Comparison of ENCODE assay signal across 8 mouse cellular contexts in genomic region chr8:88012177-88012825, GRCm38 (mm10). TPM values are rescaled to one million over a fixed set of nuclear protein-coding genes. Genes with fewer than 3 reads are reported as not detected.
DNase-seq lines count a peak whose midpoint lies in the region; ATAC-seq and TF ChIP-seq lines count a peak whose summit lies in the region.

No protein-coding gene starts in this region.

- TF ChIP-seq EP300 in stomach, postnatal 0 days (optimal IDR thresholded peaks at IDR 0.05), result no peak

- 0 out of 2 replicates have a peak overlapping the region, but pooled peaks have one; percentile 13 for H3K27ac ChIP-seq in hindbrain, postnatal 0 days
- H3K27ac ChIP-seq in stomach, postnatal 0 days (replicated peaks), result no peak overlapping the region
- no peak overlapping the region for H3K27ac ChIP-seq in left cerebral cortex, adult 2 months

- H3K36me3 ChIP-seq in hindbrain, postnatal 0 days (ENCODE audit: insufficient read depth, low read length), result no peaks in the 10 kb centered on the region
- no peaks in the 10 kb centered on the region for H3K36me3 ChIP-seq in stomach, postnatal 0 days (ENCODE audit: control insufficient read depth, insufficient read depth, low read length)

- no peaks in the 10 kb centered on the region for H3K4me1 ChIP-seq in hindbrain, postnatal 0 days (ENCODE audit: insufficient read depth, low read length)
- no peaks in the 10 kb centered on the region for H3K4me1 ChIP-seq in stomach, postnatal 0 days (replicated peaks; ENCODE audit: control insufficient read depth, insufficient read depth)

- H3K4me2 ChIP-seq in hindbrain, postnatal 0 days (ENCODE audit: low read depth, low read length), result no peak overlapping the region
- no peak overlapping the region for H3K4me2 ChIP-seq in stomach, postnatal 0 days (replicated peaks; ENCODE audit: low read depth)

- H3K9ac ChIP-seq in hindbrain, postnatal 0 days (replicated peaks; ENCODE audit: low read length), result no peak overlapping the region
- no peak overlapping the region for H3K9ac ChIP-seq in stomach, postnatal 0 days (ENCODE audit: low read length)

- TF ChIP-seq CTCF in hindbrain, postnatal 0 days (IDR thresholded peaks at IDR 0.05; ENCODE audit: low read depth), result no peak
- TF ChIP-seq CTCF in stomach, postnatal 0 days (IDR thresholded peaks at IDR 0.05; ENCODE audit: low read depth), result no peak
- no peak for TF ChIP-seq CTCF in left cerebral cortex, adult 2 months (IDR thresholded peaks at IDR 0.05)

- intact Hi-C loops in left cerebral cortex, adult 2 months (cut with DNase I), result no loop called here

- ATAC-seq in hindbrain, postnatal 0 days, result peak; percentile 61; the same call in 1 of the 2 replicates
- ATAC-seq in stomach, postnatal 0 days (ENCODE audit: low FRiP score, low TSS enrichment), result 0 out of 2 replicates have a peak, but pooled peaks have one; percentile 66

- no peaks in the 10 kb centered on the region for H3K27me3 ChIP-seq in hindbrain, postnatal 0 days (ENCODE audit: insufficient read depth, low read length)
- no peaks in the 10 kb centered on the region for H3K27me3 ChIP-seq in stomach, postnatal 0 days (ENCODE audit: control insufficient read depth, insufficient read depth, low read length)

- DNase-seq in embryo, embryonic 11 days, result peak; percentile 39
- DNase-seq in embryo, embryonic 10.5 days (ENCODE audit: low spot score), result no peak
- peak; percentile 18 for DNase-seq in ovary, postnatal 36 days (ENCODE audit: low spot score)
- DNase-seq in ovary, postnatal 10 days (ENCODE audit: low spot score), result no peak
- DNase-seq in hindbrain, postnatal 0 days (ENCODE audit: low spot score), result no peak
- no peak for DNase-seq in stomach, postnatal 0 days (ENCODE audit: low spot score)
- no peak for DNase-seq in left cerebral cortex, adult 2 months (ENCODE audit: extremely low spot score in 1 of 2, low spot score in 2 of 2)
- no peak for DNase-seq in c-Kit-positive CD71-positive TER-119-positive erythroid progenitor cells, embryonic 14.5 days (ENCODE audit: low spot score)

- WGBS in hindbrain, postnatal 0 days, result 52% methylated on average over 15 of the region's 15 CpGs
- WGBS in stomach, postnatal 0 days, result 46% methylated on average over 15 of the region's 15 CpGs

- H3K4me3 ChIP-seq in hindbrain, postnatal 0 days (ENCODE audit: low read length), result no peak overlapping the region
- H3K4me3 ChIP-seq in stomach, postnatal 0 days (ENCODE audit: low read depth, low read length), result no peak overlapping the region
- no peak overlapping the region for H3K4me3 ChIP-seq in left cerebral cortex, adult 2 months

- no peaks in the 10 kb centered on the region for H3K9me3 ChIP-seq in hindbrain, postnatal 0 days (ENCODE audit: low read length)
- no peaks in the 10 kb centered on the region for H3K9me3 ChIP-seq in stomach, postnatal 0 days (ENCODE audit: control insufficient read depth, low read length)

RNA-seq across cellular contexts. Expression of gene Zfp423, which starts 52.9 kb away (rescaled TPM):
- total RNA-seq in hindbrain, postnatal 0 days (2014; rRNA removed), result 73.6 and 74.8 TPM in 2 replicates
- polyA plus RNA-seq in hindbrain, postnatal 0 days (2015; fragmentation: Nextera tagmentation; extraction: Ambion mirVana), result 22.2 and 22.3 TPM in 2 replicates
- polyA plus RNA-seq in stomach, postnatal 0 days (2015; fragmentation: Nextera tagmentation; extraction: Ambion mirVana), result 2.6 and 2.8 TPM in 2 replicates
- total RNA-seq in left cerebral cortex, adult 2 months (2021), result 10 to 100 TPM; 25.4 to 32.6 TPM

Comparison
In these comparisons a context has a peak if more than half of its experiments do, and no peak if none do; other contexts are left out.
1. DNase-seq: peak in embryo, embryonic 11 days (single experiment) and ovary, postnatal 36 days (single experiment); none in embryo, embryonic 10.5 days (single experiment), ovary, postnatal 10 days (single experiment), hindbrain, postnatal 0 days (single experiment), stomach, postnatal 0 days (single experiment), left cerebral cortex, adult 2 months (0 of 2) and c-Kit-positive CD71-positive TER-119-positive erythroid progenitor cells, embryonic 14.5 days (single experiment).